Mouse (Mus musculus): ENCODE measurements around the gene Mcoln1.
A peak's percentile ranks its signal among the peaks of the same experiment; 100 is the strongest.

Gene Mcoln1

DNA sequence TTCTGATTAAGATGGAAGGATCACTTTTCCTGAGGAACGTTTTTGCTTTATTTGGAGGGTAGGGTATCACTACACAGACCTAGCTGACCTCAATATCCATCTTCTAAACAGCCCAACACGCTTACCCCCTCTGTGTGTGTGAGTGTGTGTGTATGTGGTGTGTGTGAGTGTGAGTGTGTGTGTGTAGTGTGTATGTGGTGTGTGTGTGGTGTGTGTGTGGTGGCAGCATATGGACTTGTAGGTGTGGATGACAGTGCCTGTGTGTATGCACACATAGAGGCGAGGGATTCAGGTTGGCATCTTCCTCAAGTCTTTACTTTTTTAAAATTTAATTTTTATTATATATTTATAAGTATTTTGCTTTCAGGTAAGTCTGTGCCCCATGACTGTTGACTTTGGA, 1.7 kb upstream of the Mcoln1 start:
- DNase-seq (ENCODE audit: low spot score): no peak

DNA sequence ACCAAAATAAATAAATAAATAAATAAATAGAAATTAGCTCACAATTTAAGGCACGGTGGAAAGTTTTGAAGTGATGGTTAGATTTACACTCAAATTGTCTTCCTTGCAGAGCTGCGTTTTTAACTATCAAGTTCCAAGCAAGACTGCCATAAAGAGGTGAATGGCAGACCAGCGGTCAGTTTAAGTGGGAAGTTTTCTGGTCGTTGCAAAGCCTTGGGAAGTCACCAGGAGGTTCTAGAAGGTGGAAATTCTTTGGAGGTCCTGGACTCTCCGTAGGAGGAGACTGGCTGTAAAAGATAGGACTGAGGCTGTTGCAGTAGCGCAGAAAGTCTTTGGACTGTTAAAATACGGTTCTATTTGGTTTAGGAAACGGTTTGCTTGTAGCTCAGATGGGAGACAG, 506 bp upstream of the Mcoln1 start:
- no peak for DNase-seq (ENCODE audit: low spot score)

DNA sequence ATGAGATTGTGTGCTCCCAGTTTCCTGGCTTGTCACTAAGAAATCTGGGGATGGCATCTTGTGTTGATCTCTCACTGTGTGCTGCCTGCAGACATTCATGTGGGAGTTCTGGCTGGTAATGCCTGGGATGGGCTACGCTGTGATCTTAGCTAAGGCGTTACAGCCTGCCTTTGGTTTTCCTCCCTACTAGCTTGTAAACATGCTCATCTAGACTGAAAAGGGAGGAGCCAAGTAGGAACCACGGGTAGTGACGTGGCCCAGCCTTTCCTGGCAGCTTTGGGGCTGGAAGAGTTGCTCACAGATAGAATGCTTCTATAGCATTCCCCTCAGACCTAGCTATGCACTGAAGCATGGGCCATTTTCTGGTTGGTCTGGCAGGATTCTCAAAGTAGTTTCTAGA, 2.0 kb downstream of the Mcoln1 start:
- no peak for DNase-seq (ENCODE audit: low spot score)

DNA sequence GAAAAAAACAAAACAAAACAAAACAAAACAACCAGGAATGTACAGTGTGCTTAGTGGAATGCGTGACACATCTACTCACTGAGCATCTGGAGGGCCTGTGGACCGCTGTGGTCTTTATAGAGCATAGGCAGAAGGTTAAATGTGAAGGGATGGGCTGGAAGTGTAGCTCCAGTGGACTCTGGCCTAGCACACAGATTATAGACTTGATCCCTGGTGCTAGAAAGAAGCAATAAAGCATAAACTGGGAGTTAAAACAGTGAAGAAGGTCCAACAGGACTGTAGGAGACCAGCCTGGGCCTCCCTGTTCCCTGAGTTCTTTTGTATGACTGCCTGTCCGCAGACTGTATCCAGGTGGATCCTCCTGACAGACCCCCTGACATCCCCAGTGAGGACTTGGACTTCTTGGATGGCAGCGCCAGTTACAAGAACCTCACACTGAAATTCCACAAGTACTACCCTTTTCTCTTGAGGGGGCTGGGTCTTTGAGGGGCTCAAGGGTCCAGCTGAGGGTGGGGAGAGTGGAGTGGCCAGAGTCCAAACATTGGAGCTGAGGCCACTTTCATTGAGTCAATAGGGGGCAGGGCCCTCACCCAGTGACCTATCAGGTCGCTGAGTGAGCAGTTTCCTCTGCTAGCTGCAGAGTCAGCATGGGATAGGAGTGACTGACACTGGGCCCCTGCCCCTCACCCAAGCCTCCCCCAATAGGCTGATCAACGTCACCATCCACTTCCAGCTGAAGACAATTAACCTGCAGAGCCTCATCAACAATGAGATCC, 7.9 kb downstream of the Mcoln1 start:
- DNase-seq (ENCODE audit: low spot score): no peak

DNA sequence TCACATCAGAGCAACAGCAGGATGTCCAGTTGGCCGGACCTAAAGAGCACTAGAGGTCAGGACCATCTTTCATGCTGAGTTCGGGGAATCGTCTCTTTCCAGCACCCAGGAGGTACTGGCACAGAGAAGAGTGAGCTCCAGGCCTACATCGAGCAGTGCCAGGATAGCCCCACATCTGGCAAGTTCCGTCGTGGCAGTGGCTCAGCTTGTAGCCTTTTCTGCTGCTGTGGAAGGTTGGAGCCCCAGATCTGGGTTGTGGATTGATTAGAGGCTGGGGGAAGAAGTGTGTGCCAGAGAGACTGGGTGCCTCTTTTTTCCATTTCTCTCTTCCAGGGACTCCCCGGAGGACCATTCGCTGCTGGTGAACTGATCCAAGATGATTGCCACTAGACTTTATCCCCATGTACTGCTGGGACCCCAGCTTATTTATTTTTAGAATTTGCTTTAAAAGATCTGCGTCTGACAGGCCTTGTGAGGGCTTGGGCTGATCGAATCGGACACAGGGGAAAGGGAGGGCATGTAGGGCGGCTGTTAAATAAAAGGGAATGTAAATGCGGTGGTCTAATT, 14.5 kb downstream of the Mcoln1 start:
- no peak for DNase-seq (ENCODE audit: low spot score)

DNA sequence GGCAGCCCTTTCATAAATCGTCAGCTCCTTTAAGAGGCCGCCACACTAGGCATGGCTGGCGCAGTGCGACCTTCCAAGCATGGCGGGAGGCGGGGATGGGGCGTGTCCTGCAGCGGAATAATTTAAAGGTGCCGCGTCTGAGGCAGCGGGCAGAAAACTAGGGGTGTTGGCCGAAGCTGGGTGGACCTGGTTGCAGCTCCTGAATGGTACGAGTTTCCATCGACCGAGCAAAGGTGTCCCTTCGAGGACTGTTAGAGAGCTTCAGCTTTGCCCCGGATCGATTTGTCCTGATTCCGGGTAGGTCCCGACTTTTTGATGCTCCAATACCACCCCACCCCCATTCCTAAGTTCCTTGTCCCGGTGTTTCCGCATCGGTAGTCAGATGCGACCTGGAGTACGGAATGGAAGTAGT, 15.0 kb downstream of the Mcoln1 start, which contains the start of gene Pnpla6:
Pnpla6 (plus strand) TSS at position 125 of the 412 bp plus-strand sequence.
- peak; percentile 89 for DNase-seq (ENCODE audit: low spot score)

DNA sequence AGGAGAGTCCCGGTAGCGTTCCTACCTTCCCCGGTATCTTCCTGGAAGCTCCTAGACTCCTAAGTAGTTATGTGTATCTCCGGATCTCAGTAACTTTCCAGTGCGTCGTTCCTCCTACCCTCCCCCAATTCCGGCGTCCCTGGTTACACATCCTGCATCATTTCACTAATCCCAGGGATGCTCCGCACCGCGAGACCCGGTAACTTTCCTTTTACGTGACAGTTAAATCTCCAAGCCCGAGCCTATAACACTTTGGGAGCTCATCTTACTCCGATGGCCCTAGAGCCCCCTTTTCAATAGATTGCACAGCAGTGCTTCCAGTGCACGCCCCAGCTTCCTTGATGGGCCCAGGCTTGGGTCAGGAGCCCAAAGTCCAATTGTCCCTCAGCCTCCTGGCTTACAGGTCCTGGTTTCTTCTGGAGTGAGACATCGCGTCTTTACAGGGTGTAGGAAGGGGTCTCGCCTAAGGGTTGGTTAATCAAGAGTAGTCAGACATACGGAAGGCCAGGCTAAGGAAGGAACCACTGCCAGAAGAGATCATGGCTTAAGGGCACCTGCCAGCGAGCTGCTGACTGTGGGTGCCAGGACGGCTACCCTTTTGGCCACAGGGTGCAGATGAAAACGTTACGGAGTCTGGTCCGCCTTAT, 15.6 kb downstream of the Mcoln1 start:
- peak; percentile 73 for DNase-seq (ENCODE audit: low spot score)

DNA sequence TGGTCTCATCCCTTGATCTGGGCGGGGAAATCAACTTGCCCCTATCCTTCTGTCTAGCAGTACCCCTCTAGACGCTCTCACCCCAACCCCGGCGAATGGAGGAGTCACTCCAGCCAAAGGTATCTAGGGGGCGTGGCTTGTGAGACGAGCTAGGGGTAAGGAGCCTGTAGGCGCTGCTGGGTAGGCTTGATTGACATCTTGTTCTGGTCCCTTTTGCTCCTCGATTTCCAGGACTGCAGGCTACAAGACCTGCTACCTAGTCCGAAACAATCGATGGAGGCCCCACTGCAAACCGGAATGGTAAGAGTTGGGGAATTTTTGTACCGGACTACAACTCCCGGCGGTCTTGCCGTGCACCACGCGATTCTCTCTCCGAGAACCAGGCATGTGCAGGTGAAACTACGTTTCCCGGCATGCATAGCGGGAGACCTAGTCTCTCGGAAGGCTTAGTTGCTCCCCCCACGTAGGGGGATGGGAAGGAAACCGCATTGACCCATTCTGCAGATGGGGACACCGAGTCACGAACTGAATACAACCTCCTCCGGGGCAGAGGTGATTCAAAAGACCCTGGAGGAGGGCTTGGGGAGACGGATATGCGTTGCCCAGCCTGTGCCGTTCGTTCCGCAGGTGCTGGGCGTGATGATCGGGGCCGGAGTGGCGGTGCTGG, 16.3 kb downstream of the Mcoln1 start:
- DNase-seq (ENCODE audit: low spot score): peak; percentile 93

DNA sequence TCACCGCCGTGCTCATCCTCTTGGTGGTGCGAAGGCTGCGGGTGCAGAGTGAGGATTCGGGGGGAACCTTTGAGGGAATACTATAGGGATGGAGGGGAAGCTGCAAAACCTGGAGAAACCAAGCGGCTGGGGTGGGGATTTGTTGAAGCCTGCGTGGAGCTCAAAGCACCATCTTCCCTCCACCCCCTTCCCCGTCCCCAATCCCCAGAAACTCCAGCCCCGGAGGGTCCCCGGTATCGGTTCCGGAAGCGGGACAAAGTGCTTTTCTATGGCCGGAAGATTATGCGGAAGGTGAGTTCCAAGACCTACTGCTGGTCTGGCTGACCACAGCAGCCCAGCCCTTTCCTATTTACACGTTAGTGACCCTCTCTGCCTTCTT, 16.8 kb downstream of the Mcoln1 start:
- no peak for DNase-seq (ENCODE audit: low spot score)

DNA sequence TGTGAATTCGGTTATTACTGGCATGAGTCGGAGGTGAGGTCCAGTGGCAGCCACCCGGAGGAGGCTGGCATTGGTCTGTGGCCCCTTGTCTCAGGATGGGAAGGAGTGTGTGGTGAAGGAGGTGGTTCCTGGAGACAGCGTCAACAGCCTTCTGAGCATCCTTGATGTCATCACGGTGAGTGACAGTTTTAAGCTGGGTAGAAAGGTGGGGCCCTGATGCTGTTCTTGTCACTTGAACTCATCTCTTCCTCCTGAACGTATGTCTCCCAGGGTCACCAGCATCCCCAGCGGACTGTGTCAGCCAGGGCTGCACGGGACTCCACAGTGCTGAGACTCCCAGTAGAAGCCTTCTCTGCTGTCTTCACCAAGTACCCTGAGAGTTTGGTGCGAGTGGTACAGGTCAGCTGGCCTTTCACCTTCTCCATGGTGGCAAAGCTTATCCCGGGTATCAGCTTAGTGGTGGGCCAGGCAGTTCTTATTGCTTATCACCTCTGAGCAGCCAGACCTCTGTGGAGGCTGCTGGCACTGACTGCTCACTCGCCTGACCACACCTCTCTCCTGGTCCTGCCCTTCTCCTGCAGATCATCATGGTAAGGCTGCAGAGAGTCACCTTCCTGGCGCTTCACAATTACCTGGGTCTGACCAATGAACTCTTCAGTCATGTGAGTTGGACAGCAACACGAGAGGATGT, 21.9 kb downstream of the Mcoln1 start:
- DNase-seq (ENCODE audit: low spot score): no peak

DNA sequence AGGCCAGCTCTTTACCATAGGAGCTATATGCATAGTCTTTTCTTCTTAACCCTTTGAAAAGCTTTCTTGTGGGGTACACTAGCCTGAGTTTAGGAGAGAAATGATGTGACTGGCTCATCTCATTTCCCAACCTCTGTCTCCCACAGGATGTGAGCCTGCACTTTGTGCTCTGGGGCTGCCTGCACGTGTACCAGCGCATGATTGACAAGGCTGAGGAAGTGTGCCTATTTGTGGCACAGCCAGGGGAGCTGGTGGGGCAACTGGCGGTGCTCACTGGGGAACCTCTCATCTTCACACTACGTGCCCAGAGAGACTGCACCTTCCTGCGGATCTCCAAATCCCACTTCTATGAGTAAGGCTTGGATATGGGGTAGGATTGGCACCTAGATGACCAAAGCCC, 30.6 kb downstream of the Mcoln1 start:
- DNase-seq (ENCODE audit: low spot score): no peak

DNA sequence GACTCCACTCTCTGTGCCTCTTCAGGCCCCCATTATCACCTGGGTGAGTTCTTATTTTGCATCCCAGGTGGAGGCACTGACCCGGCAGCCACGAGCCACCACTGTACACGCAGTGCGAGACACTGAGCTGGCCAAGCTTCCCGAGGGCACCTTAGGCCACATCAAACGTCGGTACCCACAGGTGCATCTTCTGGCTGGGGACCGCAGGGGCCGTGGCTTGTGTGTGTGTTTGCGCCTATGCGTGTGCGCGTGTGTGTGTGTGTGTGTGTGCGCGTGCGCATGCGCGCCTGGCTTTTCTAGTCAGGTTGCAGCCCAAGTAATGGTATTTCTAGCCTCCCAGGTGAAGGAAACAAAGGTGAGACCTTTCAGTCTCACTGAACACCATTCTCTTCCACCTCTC, 31.7 kb downstream of the Mcoln1 start:
- DNase-seq (ENCODE audit: low spot score): no peak

DNA sequence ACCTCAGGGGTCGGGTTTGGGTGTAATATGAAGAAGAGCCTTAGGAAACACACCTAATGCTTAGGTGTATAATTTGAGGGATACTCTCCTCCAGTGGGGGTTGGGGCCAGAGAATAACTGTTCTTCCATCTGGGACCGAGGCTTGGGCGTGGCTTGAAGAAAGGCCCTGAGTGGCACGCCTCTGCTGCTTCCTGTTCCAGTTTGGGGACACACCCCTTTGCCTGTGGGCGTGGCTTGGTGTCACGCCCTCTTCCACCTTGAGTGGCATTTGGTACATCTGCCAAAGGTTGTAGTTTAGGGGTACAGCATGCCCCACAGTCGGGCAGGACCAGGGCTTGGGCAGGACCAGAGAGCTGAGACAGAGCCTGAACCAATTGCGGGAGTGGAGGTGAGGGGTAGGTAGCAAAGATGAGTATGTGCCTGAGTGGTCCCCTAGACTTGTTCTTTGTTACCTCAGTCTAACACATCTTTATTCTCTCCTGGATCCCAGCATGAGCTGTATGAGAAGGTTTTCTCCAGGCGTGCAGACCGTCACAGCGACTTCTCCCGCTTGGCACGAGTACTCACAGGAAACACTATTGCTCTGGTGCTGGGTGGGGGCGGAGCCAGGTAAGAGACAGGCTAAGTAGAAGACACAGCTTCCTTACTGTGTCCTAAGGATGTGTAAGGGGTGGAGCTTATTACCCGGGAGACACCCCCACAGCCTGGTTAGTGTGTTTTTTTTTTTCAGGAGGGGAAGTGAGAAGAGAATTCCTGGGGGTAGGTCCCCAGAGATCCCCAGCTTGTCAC, 36.0 kb downstream of the Mcoln1 start:
- DNase-seq (ENCODE audit: low spot score): no peak

DNA sequence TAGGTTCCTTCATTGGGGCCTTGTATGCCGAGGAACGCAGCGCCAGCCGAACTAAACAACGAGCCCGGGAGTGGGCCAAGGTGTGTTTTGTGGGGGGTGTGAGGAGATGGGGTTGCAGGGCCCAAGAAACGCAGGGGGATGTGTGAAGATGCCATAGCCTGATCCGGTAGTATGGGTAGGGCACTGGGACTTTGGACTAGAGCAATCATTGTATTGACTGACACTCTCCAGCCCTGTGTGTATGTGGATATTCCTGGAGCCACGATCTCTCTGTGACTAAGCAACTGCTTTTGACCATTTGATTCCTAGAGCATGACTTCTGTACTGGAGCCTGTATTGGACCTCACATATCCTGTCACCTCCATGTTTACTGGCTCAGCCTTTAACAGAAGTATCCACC, 36.7 kb downstream of the Mcoln1 start:
- no peak for DNase-seq (ENCODE audit: low spot score)

DNA sequence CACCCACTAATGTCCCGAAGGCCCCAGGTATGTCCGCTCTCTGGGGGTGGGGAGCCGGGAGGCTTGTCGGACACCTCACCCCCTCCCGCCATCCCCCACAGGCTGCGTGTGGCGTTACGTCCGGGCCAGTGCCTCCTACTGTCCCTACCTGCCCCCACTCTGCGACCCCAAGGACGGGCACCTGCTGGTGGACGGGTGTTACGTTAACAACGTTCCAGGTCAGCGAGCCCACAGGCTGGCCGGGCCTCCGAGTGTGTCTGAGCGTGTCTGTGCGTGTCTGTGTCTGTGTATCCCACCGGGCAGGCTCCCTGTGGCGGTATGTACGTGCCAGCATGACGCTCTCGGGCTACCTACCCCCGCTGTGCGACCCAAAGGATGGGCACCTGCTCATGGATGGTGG, 37.4 kb downstream of the Mcoln1 start:
- DNase-seq (ENCODE audit: low spot score): no peak

DNA sequence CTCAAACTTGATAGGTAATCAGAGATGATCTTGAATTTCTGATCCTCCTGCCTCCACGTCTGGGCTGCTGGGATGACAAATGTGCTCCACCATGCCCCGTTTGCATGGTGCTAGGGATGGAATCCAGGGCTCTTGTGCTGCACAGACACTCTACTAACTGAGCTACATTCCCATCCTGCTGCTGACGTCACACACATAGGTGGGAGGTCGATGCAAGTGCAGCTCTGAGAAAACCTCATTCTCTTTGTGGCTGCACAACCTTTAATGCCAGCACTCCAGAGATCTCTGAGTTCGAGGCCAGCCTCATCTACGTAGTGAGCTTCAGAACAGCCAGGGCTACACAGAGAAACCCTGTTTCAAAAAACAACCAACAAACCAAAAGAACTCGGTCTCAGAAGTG, 38.9 kb downstream of the Mcoln1 start:
- no peak for DNase-seq (ENCODE audit: low spot score)

DNA sequence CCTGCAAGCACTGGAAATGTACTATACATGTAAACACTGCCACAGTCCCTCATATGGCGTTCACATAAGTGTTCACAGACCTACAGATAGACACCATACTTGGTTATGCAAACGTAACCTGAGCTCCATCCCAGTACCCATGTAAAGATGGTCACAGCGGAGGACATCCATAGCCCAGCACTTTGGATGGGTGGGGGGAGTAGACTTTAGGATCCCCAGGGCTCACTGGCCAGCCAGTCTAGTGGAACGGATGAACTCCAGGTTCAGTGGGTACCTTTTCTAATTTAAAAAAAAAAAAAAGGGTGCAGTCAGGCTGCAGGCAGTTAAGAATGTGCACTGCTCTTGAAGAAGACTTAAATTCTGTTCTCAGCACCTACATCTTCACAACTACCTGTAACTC, 39.8 kb downstream of the Mcoln1 start:
- no peak for DNase-seq (ENCODE audit: low spot score)

DNA sequence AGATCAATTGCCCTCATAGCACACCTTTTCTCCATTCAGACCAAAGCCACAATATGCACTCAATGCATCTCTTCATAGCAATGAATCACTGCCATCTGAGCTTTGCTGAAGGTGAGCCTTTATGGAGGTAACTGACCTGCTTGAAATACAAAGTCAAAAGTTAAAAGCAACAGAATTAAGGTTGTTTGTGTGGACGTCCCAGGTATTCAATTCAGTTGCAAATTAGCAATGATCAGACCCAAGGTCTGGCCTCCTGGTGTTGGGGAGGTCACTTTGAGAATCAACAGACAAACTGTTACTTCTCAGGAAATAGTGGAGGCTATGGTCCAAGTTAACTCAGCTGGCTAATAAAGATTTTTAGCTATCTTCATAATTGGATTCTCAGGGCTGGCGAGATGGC, 46.3 kb downstream of the Mcoln1 start:
- DNase-seq (ENCODE audit: low spot score): no peak

DNA sequence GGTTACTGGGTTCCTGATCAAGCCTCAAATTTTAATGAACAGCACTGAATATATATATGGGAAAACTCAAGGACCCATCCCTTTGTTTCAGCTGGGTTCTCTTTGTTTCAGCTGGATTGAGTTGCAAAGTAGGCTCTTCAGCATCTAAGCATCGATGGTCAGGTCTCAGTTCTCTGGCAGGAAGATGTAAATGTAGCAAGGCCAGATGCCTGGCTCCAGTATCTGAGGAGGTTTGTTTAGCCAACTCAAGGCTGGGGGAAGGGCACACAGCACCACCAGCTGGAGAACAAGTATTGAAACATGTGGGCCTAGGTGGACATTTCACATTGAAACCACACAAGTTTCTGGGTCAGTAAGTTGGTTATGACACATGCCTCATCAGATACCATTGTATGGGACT, 52.0 kb downstream of the Mcoln1 start:
- no peak for DNase-seq (ENCODE audit: low spot score)

DNA sequence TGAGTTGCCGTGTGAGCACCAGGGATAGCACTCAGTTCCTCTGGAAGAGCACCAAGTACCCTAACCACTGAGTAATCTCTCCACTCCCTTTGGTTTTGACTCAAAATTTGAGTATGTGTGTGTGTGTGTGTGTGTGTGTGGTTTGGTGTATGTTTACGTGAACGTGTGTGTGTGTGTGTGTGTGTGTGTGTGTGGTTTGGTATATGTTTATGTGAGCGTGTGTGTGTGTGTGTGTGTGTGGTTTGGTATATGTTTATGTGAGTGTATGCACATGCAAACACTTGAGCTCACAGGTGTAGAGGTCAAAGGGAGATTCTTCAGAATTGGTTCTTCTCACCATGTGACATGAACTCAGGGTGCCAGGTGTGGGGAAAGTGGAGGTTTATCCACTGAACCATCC, 55.9 kb downstream of the Mcoln1 start:
- DNase-seq (ENCODE audit: low spot score): no peak

Data from adipocyte (in vitro differentiated cells).